Mouse (Mus musculus) cerebellum, adult 2 months (tissue): ENCODE results near the gene Olfr145. TPM values are rescaled to one million over a fixed set of nuclear protein-coding genes. Genes with fewer than 3 reads are reported as not detected.

Source experiments
- DNase-seq, 2 experiments: peaks; one replicate each; pipeline ENCODE4 v3.0.0; 2021
- H3K27ac ChIP-seq: fragments of 200-500 bp; 2 replicates; pipeline ENCODE4 v1.5.1; 2012; ENCODE audit warnings: low read length, control low read depth, inconsistent platforms; ENCODE audit not compliant: insufficient read depth
- H3K27me3 ChIP-seq: fragments of 200-500 bp; 2 replicates; pipeline ENCODE4 v1.6.1; 2012; ENCODE audit warnings: inconsistent platforms, mild to moderate bottlenecking, low read length, moderate library complexity; ENCODE audit not compliant: control insufficient read depth, insufficient read depth
- H3K4me1 ChIP-seq: fragments of 200-500 bp; 2 replicates; pipeline ENCODE4 v1.6.1; 2011; ENCODE audit warnings: low read length; ENCODE audit not compliant: control insufficient read depth, insufficient read depth
- H3K4me3 ChIP-seq: fragments of 200-500 bp; replicated peaks from 2 replicates; pipeline ENCODE3; 2011; ENCODE audit warnings: mild to moderate bottlenecking, low read depth, low read length, control low read depth; ENCODE audit not compliant: insufficient read depth
- CTCF ChIP-seq: fragments of 200-500 bp; IDR thresholded peaks from 2 replicates; pipeline ENCODE4 v1.5.1; 2011; ENCODE audit warnings: low read depth, mild to moderate bottlenecking, control low read depth, low read length, moderate library complexity, borderline replicate concordance; ENCODE audit not compliant: insufficient read depth
- POLR2A ChIP-seq: fragments of 200-500 bp; IDR thresholded peaks from 2 replicates; pipeline ENCODE4 v1.6.1; 2011; ENCODE audit warnings: low read length, control low read depth, borderline replicate concordance; ENCODE audit not compliant: insufficient read depth
- WGBS: fragments of 180-500 bp; shearing (Covaris S2); methylation state at CpG from one replicate; pipeline ENCODE4 v1.1.7; 2018; 5-methylcytosine and 5-hydroxymethylcytosine counted together
- polyA plus RNA-seq: library from polyadenylated mRNA; depleted of rRNA; stranded (reverse); fragments of >200 nt; gene quantifications from 2 replicates; pipeline ENCODE4 v1.2.3, GENCODE M21; 2012; rRNA removed

Gene Olfr145
- polyA plus RNA-seq: not detected in 2 replicates

- H3K27ac ChIP-seq: no peak within 1 kb of the TSS
- 14% methylated on average over 2 of the region's 2 CpGs for WGBS
- TF ChIP-seq POLR2A: no peak
- TF ChIP-seq CTCF: no peak
- H3K4me1 ChIP-seq: no peaks in the 10 kb centered on the region
- no peak for DNase-seq
- H3K27me3 ChIP-seq: no peaks in the 10 kb centered on the region
- H3K4me3 ChIP-seq: no peak within 1 kb of the TSS
Measured at GRCm38 (mm10) chr9:37896661-37897060, at the start of gene Olfr145. Gene Olfr145 (plus strand): TSS chr9:37896724.

GRCm38 (mm10) chr9:37849267-37849666 lies 47.3 kb upstream of the Olfr145 start:
- Histone ChIP-seq H3K4me1 (no peaks in the 10 kb centered on the region), H3K4me3 (no peak overlapping the region), H3K27ac (no peak overlapping the region), H3K27me3 (no peaks in the 10 kb centered on the region)
- 79% methylated on average over 2 of the region's 2 CpGs for WGBS
- no peak for DNase-seq
- no peak for TF ChIP-seq CTCF
- no peak for TF ChIP-seq POLR2A

- no peak within 1 kb of the TSS for H3K4me3 ChIP-seq
- H3K27ac ChIP-seq: no peak within 1 kb of the TSS
- no peak for TF ChIP-seq POLR2A
- no peak for TF ChIP-seq CTCF
- H3K4me1 ChIP-seq: no peaks in the 10 kb centered on the region
- no peak for DNase-seq
- no peaks in the 10 kb centered on the region for H3K27me3 ChIP-seq
- 76% methylated on average over 4 of the region's 4 CpGs for WGBS
Measured at GRCm38 (mm10) chr9:37853969-37854368, 42.6 kb upstream of the Olfr145 start, which contains the start of gene Olfr877. Gene Olfr877 (plus strand): TSS chr9:37854269.

GRCm38 (mm10) chr9:37863325-37863724 lies 33.2 kb upstream of the Olfr145 start:
- Histone ChIP-seq H3K27ac (no peak overlapping the region), H3K27me3 (no peaks in the 10 kb centered on the region), H3K4me3 (no peak overlapping the region), H3K4me1 (no peaks in the 10 kb centered on the region)
- no peak for DNase-seq
- TF ChIP-seq CTCF (no peak), POLR2A (no peak)
- 41% methylated on average over 1 of the region's 1 CpGs for WGBS

DNA sequence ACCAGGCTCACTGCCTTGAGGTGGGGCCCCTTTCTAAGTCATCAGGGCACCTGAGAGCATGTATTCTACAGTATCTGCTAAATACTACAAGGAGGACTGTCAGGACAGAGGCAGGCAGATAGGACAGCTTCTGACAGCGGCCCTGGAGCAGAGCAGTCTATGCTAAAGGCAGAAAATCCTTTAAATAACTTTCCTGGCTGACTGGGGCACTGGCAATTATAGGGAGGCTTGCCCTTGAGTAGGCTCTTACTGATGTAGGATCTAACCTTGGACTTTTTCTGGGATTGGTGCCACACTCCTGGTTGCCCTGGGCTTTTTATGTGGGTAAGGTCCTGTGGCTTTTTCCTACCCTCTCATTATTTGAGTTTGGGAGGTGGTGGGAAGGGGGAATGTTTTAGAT lies 26.3 kb upstream of the Olfr145 start:
- DNase-seq: no peak
- TF ChIP-seq POLR2A: no peak

DNA sequence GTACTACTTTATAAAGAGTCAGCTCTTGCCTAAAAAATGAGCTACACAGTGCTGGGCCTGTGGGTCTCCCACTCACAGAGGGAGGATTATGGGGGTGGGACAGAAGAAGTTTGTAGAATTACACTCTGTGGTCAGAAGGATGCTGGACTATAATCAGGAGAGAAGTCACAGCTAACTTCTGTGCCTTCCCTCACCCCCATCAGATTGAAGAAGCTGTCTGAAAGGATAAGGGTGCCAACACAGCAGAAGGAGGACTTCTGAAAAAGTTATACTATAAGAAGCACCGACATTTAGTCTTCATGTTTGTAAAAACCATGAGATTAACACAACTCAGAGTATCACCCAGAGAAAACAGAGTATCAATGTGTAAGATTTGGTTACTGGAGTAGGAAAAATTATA lies 25.4 kb upstream of the Olfr145 start:
- no peak for TF ChIP-seq CTCF
- no peak for TF ChIP-seq POLR2A
- Histone ChIP-seq H3K27me3 (no peaks in the 10 kb centered on the region), H3K27ac (no peak overlapping the region), H3K4me3 (no peak overlapping the region), H3K4me1 (no peaks in the 10 kb centered on the region)
- 73% methylated on average over 1 of the region's 1 CpGs for WGBS
- DNase-seq: no peak

More for the DNA sequence above, 26.3 kb upstream of the Olfr145 start:
- H3K4me1 ChIP-seq: no peaks in the 10 kb centered on the region
- no peak overlapping the region for H3K27ac ChIP-seq
- H3K4me3 ChIP-seq: no peak overlapping the region
- 69% methylated on average over 1 of the region's 1 CpGs for WGBS
- no peaks in the 10 kb centered on the region for H3K27me3 ChIP-seq

DNA sequence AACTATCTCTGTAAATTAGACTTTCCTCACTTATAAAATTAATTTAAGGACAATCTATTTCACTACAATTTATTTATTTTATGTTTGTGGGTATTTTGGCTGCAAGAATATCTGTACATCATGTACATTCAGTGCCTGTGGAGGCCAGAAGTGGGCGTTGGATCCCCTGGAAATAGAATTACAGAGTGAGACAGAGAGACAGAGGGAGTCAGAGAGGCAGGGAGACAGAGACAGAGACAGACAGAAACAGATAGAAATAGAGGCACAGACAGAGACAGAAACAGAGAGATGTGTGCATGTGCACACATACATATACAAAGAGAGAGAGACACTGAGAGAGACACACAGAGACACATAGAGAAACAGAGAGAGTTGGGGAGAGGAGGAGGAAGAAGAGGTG lies 25.0 kb upstream of the Olfr145 start:
- no peak for TF ChIP-seq CTCF
- no peak for TF ChIP-seq POLR2A
- H3K27ac ChIP-seq: no peak overlapping the region

GRCm38 (mm10) chr9:37890960-37891359 lies 5.6 kb upstream of the Olfr145 start:
- no peak for TF ChIP-seq POLR2A
- Histone ChIP-seq H3K4me1 (no peaks in the 10 kb centered on the region), H3K27me3 (no peaks in the 10 kb centered on the region), H3K4me3 (no peak overlapping the region), H3K27ac (no peak overlapping the region)
- WGBS: 15% methylated on average over 2 of the region's 2 CpGs
- no peak for DNase-seq

More for the DNA sequence above, 25.0 kb upstream of the Olfr145 start:
- no peak for DNase-seq
- WGBS: 45% methylated on average over 1 of the region's 1 CpGs
- no peaks in the 10 kb centered on the region for H3K4me1 ChIP-seq
- H3K4me3 ChIP-seq: no peak overlapping the region
- H3K27me3 ChIP-seq: no peaks in the 10 kb centered on the region

DNA sequence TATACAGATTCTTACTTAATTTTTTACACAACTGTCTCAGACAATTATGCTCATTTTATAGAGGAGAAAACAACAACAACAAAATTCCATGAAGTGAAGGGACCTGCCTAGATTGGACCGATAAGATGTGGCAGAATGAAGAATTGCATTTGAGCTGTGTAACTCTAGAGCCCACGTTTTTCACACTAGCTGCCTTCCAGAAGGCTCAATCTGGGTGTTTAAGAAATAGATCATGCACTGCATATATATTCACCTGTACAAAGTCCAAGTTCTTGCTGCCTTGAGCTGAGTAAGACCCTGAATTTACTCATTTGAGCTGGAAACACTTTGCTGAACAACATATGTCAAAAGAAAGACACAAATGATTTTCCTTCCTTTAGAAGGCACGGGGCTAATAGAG lies 9.0 kb downstream of the Olfr145 start:
- Histone ChIP-seq H3K4me3 (no peak overlapping the region), H3K27ac (no peak overlapping the region), H3K4me1 (no peaks in the 10 kb centered on the region), H3K27me3 (no peaks in the 10 kb centered on the region)
- TF ChIP-seq POLR2A: no peak
- no peak for TF ChIP-seq CTCF
- DNase-seq: no peak
- WGBS: 79% methylated on average over 3 of the region's 3 CpGs
